Mouse (Mus musculus): Measurements from ENCODE around the gene Ddx1. TPM values are rescaled to one million over a fixed set of nuclear protein-coding genes. Genes with fewer than 3 reads are reported as not detected.
A peak's percentile ranks its signal among the peaks of the same experiment; 100 is the strongest.

The Ddx1 gene
- 132 and 179 TPM in 2 replicates for polyA plus RNA-seq (2014; fragmentation: Nextera tagmentation; extraction: Ambion mirVana)

DNA sequence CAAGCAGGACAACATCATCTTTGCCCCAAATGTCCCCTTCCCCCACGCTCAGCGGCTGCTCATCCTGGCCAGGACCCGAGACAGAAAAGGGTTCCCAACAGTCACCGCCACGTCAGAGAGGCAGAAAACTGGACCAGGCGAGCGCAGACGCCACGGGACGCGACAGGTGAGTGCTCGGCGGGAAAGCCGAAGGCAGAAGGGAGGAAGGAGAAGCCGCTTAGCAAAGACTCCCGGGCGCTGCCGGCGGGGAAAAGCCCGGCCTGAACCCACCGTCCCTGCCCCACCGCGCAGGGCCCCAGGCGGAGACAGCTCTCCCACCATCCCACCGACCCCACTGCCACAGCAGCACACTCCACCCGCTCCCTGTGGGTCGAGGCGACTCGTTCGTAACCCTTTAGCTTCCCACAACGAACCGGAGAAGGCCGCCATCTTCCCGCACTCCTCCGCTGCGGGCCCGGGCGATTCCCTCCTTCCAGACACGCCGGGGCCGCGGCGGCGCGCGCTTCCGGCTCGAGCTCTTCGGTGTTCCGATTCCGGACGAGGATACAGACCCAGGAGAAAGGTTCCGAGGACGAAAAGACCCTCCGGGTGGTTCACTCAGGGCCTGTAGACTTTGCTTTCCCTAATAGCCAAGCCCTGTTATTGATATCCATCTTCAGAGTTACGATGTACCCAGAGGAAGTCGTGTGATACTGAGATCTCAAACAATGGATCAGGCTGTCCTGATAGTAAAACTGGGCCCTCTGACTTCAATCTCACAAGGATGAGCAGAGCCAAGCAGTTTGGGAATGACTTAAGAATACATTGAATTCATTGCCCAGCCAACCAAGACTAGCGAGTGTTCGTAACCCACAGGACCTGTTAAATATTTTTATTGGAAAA lies at the start of gene Ddx1:
Gene Ddx1 (minus strand): TSS at position 523 of the 882 bp plus-strand sequence.
- Histone ChIP-seq H3K4me2 (replicated peaks; ENCODE audit: low read depth, low read length) (peak within 1 kb of the TSS; percentile 53), H3K4me1 (ENCODE audit: control insufficient read depth, insufficient read depth, low read length) (no peaks in the 10 kb centered on the region), H3K9me3 (ENCODE audit: control insufficient read depth, low read length) (no peaks in the 10 kb centered on the region), H3K9ac (ENCODE audit: low read depth, low read length) (peak within 1 kb of the TSS; percentile 90), H3K27me3 (ENCODE audit: control insufficient read depth, insufficient read depth, low read length) (no peaks in the 10 kb centered on the region), H3K36me3 (ENCODE audit: control insufficient read depth, insufficient read depth, low read length) (peaks cover 9% of the 10 kb centered on the region; the same call in 1 of the 2 replicates), H3K27ac (ENCODE audit: low read depth, low read length) (peak within 1 kb of the TSS; percentile 79), H3K4me3 (ENCODE audit: low read length) (peak within 1 kb of the TSS; percentile 97)
- peak; percentile 91 for ATAC-seq (ENCODE audit: low FRiP score, low TSS enrichment)
- WGBS, result 3% methylated on average over 59 of the region's 59 CpGs

DNA sequence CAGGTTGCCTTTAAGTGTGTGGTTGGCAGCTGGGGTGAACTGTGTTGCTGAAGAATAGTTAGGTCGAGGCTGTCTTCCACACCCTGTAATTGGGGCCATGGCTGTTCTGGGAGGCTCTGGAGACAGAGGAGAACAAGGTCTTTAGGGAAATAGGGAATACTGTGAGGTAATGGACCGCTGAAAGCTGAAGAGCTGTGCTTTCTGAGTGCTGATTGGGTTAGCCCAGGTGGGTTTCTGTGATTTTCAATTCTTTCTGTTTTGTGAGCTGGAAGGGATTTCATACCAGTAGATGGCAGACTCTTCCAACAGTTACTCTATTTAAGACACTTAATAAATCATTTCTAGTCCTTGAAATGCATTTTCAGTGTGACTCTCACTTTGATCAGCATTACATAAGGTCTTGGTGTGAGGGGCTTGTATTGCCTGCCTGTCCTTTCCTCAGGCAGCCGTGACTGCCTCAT lies 44.4 kb upstream of the Ddx1 start:
- peak; percentile 39; the same call in 1 of the 2 replicates for ATAC-seq (ENCODE audit: low FRiP score, low TSS enrichment)

DNA sequence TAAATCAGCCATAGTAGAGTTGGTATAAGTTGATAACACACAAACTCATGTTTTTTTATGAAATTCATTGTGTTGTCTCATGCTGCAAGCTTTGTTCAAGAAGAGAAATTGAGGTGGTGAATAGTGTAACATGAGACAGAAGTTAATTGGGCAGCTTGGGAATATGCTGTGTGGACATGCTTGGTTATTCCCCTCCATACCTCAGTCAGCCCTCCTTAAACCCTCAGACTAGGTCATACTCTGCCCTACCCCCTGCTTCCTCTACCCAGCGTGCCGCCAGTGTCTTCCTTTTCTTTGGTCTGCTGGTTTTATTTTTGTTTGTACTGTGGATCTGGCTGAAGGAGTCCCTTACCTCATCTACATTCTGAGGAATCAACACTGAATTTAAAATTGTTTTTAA lies 42.4 kb upstream of the Ddx1 start:
- 51% methylated on average over 2 of the region's 2 CpGs for WGBS
- Histone ChIP-seq H3K27me3 (ENCODE audit: control insufficient read depth, insufficient read depth, low read length) (no peaks in the 10 kb centered on the region), H3K4me3 (ENCODE audit: low read length) (no peak overlapping the region), H3K9ac (ENCODE audit: low read depth, low read length) (no peak overlapping the region), H3K27ac (ENCODE audit: low read depth, low read length) (no peak overlapping the region), H3K4me2 (replicated peaks; ENCODE audit: low read depth, low read length) (no peak overlapping the region), H3K4me1 (ENCODE audit: control insufficient read depth, insufficient read depth, low read length) (no peaks in the 10 kb centered on the region), H3K9me3 (ENCODE audit: control insufficient read depth, low read length) (no peaks in the 10 kb centered on the region), H3K36me3 (ENCODE audit: control insufficient read depth, insufficient read depth, low read length) (peaks cover 6% of the 10 kb centered on the region; the same call in 1 of the 2 replicates)
- ATAC-seq (ENCODE audit: low FRiP score, low TSS enrichment), result peak; percentile 43; the same call in 1 of the 2 replicates

More for the DNA sequence above, 44.4 kb upstream of the Ddx1 start:
- no peak overlapping the region for H3K4me2 ChIP-seq (replicated peaks; ENCODE audit: low read depth, low read length)
- H3K27me3 ChIP-seq (ENCODE audit: control insufficient read depth, insufficient read depth, low read length), result no peaks in the 10 kb centered on the region
- no peaks in the 10 kb centered on the region for H3K4me1 ChIP-seq (ENCODE audit: control insufficient read depth, insufficient read depth, low read length)
- no peak overlapping the region for H3K27ac ChIP-seq (ENCODE audit: low read depth, low read length)
- no peak overlapping the region for H3K4me3 ChIP-seq (ENCODE audit: low read length)
- 39% methylated on average over 3 of the region's 3 CpGs for whole genome bisulfite sequencing
- H3K36me3 ChIP-seq (ENCODE audit: control insufficient read depth, insufficient read depth, low read length), result peaks cover 3% of the 10 kb centered on the region; the same call in 1 of the 2 replicates
- H3K9ac ChIP-seq (ENCODE audit: low read depth, low read length), result no peak overlapping the region
- H3K9me3 ChIP-seq (ENCODE audit: control insufficient read depth, low read length), result no peaks in the 10 kb centered on the region

DNA sequence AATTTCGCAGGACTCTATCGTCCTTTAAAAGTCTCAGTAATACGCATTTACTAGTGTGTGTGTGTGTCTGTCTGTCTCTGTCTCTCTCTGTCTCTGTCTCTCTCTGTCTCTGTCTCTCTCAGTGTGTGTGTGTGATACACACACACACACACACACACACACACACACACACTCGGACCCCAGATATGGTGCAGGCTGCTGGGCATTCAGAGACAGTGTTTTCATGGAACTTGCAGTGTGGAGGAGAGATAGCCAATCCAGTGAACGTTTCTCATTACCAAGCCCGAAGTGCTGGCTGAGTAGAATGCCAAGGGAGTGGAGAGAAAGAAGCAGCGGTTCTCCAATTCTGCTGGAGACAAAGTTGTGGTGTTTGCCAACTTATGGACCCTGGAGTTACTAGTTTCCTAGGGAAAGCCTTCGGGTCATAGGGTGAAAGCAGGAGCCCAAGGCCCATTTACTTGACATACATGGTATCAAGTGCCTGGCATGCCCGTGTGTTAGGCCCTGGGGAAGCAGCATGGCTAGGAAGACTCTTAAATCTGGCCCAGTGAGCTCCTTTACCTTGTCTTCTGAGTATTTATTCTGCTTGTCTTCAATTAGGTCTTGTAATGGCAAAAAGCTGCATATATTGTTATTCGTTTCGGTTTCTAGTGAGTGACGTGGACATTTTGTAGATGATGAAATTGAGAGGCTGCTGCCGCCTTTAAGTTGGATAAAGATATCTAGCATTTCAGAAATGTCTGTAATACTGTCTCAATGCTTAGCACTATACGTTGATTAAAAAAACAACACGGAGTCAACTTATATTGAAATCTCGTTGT lies 20.8 kb upstream of the Ddx1 start:
- Histone ChIP-seq H3K27ac (ENCODE audit: low read depth, low read length) (no peak overlapping the region), H3K4me3 (ENCODE audit: low read length) (peak overlapping the region; percentile 72), H3K27me3 (ENCODE audit: control insufficient read depth, insufficient read depth, low read length) (no peaks in the 10 kb centered on the region), H3K4me1 (ENCODE audit: control insufficient read depth, insufficient read depth, low read length) (peaks cover 4% of the 10 kb centered on the region), H3K9ac (ENCODE audit: low read depth, low read length) (peak overlapping the region; percentile 71), H3K4me2 (replicated peaks; ENCODE audit: low read depth, low read length) (peak overlapping the region; percentile 66), H3K9me3 (ENCODE audit: control insufficient read depth, low read length) (no peaks in the 10 kb centered on the region), H3K36me3 (ENCODE audit: control insufficient read depth, insufficient read depth, low read length) (peaks cover 8% of the 10 kb centered on the region; the same call in 1 of the 2 replicates)
- peak; percentile 34; the same call in 1 of the 2 replicates for ATAC-seq (ENCODE audit: low FRiP score, low TSS enrichment)
- 48% methylated on average over 16 of the region's 16 CpGs for WGBS

DNA sequence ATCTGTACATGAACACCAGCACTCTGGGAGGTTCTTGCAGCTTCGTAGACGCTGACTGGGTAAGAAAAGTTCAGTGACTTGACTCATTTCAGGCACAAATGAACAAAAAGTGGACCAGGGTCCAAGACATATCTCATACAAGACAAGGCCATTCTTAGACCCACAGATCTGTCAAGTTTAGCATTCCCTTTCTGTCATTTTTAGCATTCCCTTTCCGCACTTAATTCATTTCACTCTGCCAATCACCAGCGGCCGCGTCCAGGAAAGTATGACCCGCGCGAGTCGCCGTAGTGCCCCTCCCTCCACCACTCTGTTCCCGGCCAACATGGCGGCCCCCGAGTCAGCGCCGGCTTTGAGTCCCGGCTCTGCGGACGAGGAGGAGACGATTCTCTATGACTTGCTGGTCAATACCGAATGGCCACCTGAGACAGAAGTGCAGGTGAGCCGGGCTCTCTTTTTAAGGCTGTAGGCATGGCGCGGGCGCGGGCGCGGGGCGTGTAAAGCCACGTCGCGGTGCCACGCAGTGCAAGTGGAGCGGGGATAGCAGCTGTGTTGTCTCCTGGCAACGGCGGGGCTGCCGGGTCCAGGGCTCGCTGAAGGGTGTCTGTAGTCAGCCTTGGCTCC lies 19.9 kb upstream of the Ddx1 start, which contains the start of gene Nbas:
Gene Nbas (plus strand): TSS at position 308 of the 624 bp plus-strand sequence.
- 2% methylated on average over 38 of the region's 38 CpGs for WGBS
- no peaks in the 10 kb centered on the region for H3K9me3 ChIP-seq (ENCODE audit: control insufficient read depth, low read length)
- peak within 1 kb of the TSS; percentile 72 for H3K4me3 ChIP-seq (ENCODE audit: low read length)
- peak within 1 kb of the TSS; percentile 71 for H3K9ac ChIP-seq (ENCODE audit: low read depth, low read length)
- H3K4me2 ChIP-seq (replicated peaks; ENCODE audit: low read depth, low read length), result peak within 1 kb of the TSS; percentile 66
- H3K36me3 ChIP-seq (ENCODE audit: control insufficient read depth, insufficient read depth, low read length), result peaks cover under 1% of the 10 kb centered on the region; the same call in 1 of the 2 replicates
- no peaks in the 10 kb centered on the region for H3K27me3 ChIP-seq (ENCODE audit: control insufficient read depth, insufficient read depth, low read length)
- peaks cover 4% of the 10 kb centered on the region for H3K4me1 ChIP-seq (ENCODE audit: control insufficient read depth, insufficient read depth, low read length)
- ATAC-seq (ENCODE audit: low FRiP score, low TSS enrichment), result peak; percentile 94
- no peak within 1 kb of the TSS for H3K27ac ChIP-seq (ENCODE audit: low read depth, low read length)

DNA sequence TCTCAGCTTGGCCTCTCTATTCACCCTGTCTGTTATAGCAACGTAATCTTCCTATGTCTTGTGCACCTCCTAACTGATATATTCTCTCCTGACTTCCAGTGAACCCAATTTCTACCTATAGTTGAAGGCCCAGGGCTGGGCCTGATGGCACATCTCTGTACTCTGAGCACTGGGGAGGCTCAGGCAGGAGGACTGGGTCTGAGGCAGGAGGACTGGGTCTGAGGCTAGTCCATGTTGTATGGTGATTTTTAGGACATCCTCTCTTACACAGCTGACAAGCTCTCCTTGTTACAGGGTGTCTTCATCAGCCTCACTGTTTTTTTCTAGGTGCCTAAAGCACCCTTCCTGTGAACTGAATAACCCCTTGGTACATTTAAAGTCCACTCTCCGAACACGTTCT lies 19.4 kb upstream of the Ddx1 start:
- WGBS, result 54% methylated on average over 3 of the region's 3 CpGs
- H3K9ac ChIP-seq (ENCODE audit: low read depth, low read length), result peak overlapping the region; percentile 71; the same call in 1 of the 2 replicates
- H3K27ac ChIP-seq (ENCODE audit: low read depth, low read length), result no peak overlapping the region

DNA sequence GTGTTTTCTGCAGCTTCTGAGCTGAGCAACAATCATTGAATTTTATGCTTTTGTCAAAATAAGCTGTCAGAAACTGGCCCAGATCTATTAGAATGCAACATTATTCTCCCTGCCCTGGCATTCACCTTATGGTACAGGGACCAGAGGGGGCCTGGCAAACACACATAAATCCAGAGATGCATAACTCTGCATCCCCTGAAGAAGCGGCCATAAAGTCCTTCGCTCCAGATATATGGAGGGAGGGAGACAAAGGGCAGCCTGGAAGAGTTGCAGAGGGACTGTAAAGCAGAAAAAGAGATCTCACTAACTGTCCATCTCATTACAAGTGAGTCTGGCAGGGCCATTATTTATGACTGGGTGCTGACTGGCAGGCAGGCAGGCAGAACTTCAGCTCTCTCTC lies 6.7 kb upstream of the Ddx1 start:
- ATAC-seq (ENCODE audit: low FRiP score, low TSS enrichment), result no peak
- Histone ChIP-seq H3K27ac (ENCODE audit: low read depth, low read length) (no peak overlapping the region), H3K4me2 (replicated peaks; ENCODE audit: low read depth, low read length) (no peak overlapping the region), H3K4me3 (ENCODE audit: low read length) (no peak overlapping the region), H3K4me1 (ENCODE audit: control insufficient read depth, insufficient read depth, low read length) (no peaks in the 10 kb centered on the region), H3K9ac (ENCODE audit: low read depth, low read length) (no peak overlapping the region), H3K36me3 (ENCODE audit: control insufficient read depth, insufficient read depth, low read length) (no peaks in the 10 kb centered on the region), H3K27me3 (ENCODE audit: control insufficient read depth, insufficient read depth, low read length) (no peaks in the 10 kb centered on the region), H3K9me3 (ENCODE audit: control insufficient read depth, low read length) (no peaks in the 10 kb centered on the region)
- 27% methylated on average over 2 of the region's 2 CpGs for WGBS

More for the DNA sequence above, 19.4 kb upstream of the Ddx1 start:
- ATAC-seq (ENCODE audit: low FRiP score, low TSS enrichment), result peak; percentile 50
- Histone ChIP-seq H3K4me1 (ENCODE audit: control insufficient read depth, insufficient read depth, low read length) (peaks cover 4% of the 10 kb centered on the region), H3K36me3 (ENCODE audit: control insufficient read depth, insufficient read depth, low read length) (no peaks in the 10 kb centered on the region), H3K4me2 (replicated peaks; ENCODE audit: low read depth, low read length) (peak overlapping the region; percentile 66), H3K9me3 (ENCODE audit: control insufficient read depth, low read length) (no peaks in the 10 kb centered on the region), H3K4me3 (ENCODE audit: low read length) (peak overlapping the region; percentile 72), H3K27me3 (ENCODE audit: control insufficient read depth, insufficient read depth, low read length) (no peaks in the 10 kb centered on the region)

DNA sequence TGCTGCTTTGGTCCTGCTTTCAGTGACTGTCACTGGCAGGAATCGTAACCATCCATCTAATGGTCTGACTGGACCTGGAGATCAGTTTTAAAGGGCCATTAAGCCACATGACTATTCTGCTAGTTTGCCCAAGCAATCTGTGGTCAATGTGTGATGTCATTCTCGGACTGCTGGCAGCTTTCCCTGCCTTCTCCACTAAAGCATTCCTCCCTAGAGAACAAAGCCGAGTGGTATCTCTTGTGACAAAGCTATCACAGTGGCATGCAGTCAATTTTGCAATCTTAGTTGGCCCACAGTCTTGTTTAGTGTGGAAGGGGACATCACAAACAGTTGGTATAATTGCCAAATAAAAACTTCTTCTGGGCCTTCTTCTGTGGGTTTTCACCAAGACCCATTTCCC lies 6.1 kb upstream of the Ddx1 start:
- WGBS, result 36% methylated on average over 3 of the region's 3 CpGs
- no peak overlapping the region for H3K9ac ChIP-seq (ENCODE audit: low read depth, low read length)
- H3K27ac ChIP-seq (ENCODE audit: low read depth, low read length), result no peak overlapping the region
- no peaks in the 10 kb centered on the region for H3K27me3 ChIP-seq (ENCODE audit: control insufficient read depth, insufficient read depth, low read length)
- no peak overlapping the region for H3K4me2 ChIP-seq (replicated peaks; ENCODE audit: low read depth, low read length)
- no peak overlapping the region for H3K4me3 ChIP-seq (ENCODE audit: low read length)
- no peaks in the 10 kb centered on the region for H3K36me3 ChIP-seq (ENCODE audit: control insufficient read depth, insufficient read depth, low read length)
- ATAC-seq (ENCODE audit: low FRiP score, low TSS enrichment), result 0 out of 2 replicates have a peak, but pooled peaks have one; percentile 24
- H3K9me3 ChIP-seq (ENCODE audit: control insufficient read depth, low read length), result no peaks in the 10 kb centered on the region
- no peaks in the 10 kb centered on the region for H3K4me1 ChIP-seq (ENCODE audit: control insufficient read depth, insufficient read depth, low read length)

All from kidney, embryonic 14.5 days (tissue).